Mouse (Mus musculus) cerebellum, adult 11-12 months (tissue): ENCODE data around the gene Bglap.
"Not testable (repeated sequence)": the region's sequence is repeated elsewhere in the genome, so short reads cannot be mapped to it uniquely, and the experiment has no call there.

Experiments used
- DNase-seq: peaks from one replicate; pipeline ENCODE4 v3.0.0; 2022

Gene Bglap

DNA sequence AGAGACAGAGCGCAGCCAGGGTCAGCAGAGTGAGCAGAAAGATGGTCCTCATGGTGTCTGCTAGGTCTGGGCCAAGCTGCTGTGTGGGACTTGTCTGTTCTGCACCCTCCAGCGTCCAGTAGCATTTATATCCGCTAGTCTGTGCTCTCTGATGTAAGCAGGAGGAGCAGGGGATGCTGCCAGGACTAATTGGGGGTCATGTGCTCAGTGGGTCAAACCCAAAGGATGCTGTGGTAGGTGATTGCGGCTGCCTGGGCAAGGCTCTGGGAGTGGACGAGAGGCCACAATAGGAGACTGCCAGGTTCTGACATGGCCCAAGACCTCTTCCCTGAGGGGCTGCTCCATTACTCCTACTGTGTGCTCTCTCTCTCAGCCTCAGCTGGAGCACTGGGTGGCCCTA lies at the start of gene Bglap:
Bglap (minus strand) TSS at position 101 of the 400 bp plus-strand sequence.
- DNase-seq = no peak

GRCm38 (mm10) chr3:88428639-88429038 lies 44.4 kb upstream of the Bglap start:
- not testable (repeated sequence) for DNase-seq

- no peak for DNase-seq
Observed at GRCm38 (mm10) chr3:88427342-88427905, 43.2 kb upstream of the Bglap start.

- no peak for DNase-seq
Observed at GRCm38 (mm10) chr3:88425708-88426420, 41.6 kb upstream of the Bglap start.

DNA sequence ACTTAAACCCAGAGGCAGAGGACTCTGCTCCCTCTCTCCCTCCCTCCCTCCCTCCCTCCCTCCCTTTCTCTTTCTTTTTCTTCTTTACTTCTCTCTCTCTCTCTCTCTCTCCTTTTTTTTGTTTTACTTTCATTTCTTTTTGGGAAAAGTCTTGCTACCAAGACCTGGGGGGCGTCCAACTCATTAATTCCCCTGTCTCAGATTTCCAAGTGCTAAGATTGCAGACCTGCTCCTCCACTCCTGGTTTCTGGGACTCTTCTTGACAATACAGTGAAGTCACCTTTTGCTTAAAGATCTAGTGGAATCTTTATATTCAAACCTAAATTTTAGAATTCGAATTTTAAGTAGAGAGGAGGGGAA lies 41.0 kb upstream of the Bglap start:
- no peak for DNase-seq

- peak; percentile 97 for DNase-seq
Observed at GRCm38 (mm10) chr3:88424605-88425329, 40.5 kb upstream of the Bglap start, which contains the start of gene Slc25a44. Gene Slc25a44, minus strand, starts transcription at chr3:88425139.

GRCm38 (mm10) chr3:88422020-88422720 lies 37.9 kb upstream of the Bglap start:
- peak; percentile 62 for DNase-seq

DNA sequence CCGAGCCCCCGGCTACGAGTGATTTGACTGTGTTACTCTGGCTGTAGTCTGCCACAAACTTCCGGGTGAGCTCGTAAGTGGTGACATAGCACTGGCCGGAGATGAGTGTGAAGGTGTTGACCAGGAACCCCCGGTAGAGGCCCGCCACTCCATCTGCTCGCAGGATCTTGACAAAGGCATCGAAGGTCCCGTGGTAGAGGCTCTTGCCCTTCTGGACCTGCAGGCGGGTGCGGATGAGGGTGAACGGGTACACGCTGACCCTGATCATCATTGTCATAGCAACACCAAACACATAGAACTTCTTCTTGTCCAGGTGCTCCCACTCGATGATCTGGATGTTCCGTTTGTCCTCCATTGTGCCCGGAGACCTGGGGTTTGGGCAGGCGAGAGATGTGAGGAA lies 36.5 kb upstream of the Bglap start:
- no peak for DNase-seq

GRCm38 (mm10) chr3:88418016-88418415 lies 33.8 kb upstream of the Bglap start:
- no peak for DNase-seq

DNA sequence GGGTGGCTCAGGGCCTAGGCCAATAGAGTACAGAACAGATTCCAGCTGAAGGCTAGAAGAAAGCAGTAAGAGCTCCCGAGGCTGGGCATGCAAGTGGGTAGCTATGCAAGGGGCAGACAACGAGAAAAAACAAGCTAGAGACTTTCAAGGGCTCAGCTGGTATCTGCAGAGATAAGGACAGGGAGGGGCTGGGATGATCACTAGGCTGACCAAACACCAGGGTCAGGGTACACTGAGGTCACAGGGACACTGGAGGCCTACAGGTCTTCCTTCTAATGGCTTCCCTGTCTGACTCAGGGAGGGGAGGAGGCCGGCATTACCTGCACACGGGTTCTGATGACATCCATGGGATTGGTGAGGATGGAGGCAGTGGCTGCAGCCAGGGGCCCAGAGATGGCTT lies 31.4 kb upstream of the Bglap start:
- DNase-seq = no peak

- DNase-seq = no peak
Observed at GRCm38 (mm10) chr3:88412636-88413035, 28.4 kb upstream of the Bglap start.

DNA sequence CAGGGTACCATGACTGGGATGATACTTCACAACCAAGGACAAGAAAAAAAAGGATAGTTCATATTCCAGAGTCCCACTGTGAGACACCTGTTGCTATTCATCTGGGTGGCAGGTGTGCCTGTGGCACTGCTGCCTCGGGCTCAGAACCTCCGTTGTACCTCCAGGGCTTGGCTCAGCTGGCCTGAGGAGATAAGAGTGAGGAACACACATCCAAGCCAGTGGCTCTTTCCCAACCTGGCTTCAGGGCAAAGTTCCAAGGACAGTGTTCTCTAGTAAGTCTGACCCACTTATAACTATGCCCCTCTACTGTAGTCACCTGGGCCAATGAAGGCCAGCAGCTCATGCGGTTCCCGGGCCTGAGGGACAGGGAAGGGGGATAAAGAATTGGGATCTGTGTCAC lies 27.4 kb upstream of the Bglap start:
- DNase-seq = no peak

- DNase-seq = peak; percentile 25
Observed at GRCm38 (mm10) chr3:88410645-88411031, 26.4 kb upstream of the Bglap start.

GRCm38 (mm10) chr3:88409741-88410644 lies 25.7 kb upstream of the Bglap start, which contains the start of gene Pmf1:
Gene Pmf1, minus strand, starts transcription at chr3:88410331.
- peak; percentile 87 for DNase-seq

DNA sequence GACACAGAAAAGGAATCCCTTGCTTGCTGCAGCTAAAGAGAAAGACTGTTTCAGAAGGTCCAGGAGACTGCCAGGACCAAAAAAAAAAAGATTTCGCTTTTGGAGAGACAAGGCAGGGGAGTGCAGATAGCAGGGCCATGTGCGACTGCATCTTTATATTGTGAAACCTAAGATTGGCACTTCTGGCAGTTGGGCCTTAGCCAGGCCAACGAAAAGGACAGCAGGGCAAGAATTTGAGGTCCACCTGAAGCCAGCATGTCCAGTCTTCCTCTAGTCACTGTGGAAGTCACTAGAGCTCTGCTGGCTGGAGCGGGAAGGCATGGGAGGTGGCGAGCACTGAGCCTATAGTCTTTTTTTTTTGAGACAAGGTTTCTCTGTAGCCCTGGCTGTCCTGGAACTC lies 24.7 kb upstream of the Bglap start:
- DNase-seq = peak; percentile 34

DNA sequence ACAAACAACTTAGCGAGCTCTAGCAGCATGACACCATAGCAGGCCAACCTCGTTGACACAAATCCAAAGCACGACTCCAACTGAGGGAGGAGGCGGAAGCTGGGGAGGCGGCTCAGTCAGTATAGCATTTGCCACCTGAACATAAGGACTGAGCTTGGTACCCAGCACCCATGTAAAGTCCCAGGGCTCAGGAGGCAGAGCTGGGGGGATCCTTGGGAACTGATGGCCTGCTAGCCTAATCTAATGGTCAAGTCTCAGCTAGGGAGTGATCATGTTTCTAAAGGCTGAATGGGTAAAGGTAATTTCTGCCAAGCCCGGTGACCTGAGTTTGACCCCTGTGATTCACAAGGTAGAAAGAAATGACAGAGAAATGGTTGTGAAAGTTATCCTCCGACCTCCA lies 23.3 kb upstream of the Bglap start:
- DNase-seq = no peak

GRCm38 (mm10) chr3:88407090-88407489 lies 22.8 kb upstream of the Bglap start:
- peak; percentile 56 for DNase-seq

- DNase-seq = no peak
Observed at GRCm38 (mm10) chr3:88403522-88404230, 19.4 kb upstream of the Bglap start.

DNA sequence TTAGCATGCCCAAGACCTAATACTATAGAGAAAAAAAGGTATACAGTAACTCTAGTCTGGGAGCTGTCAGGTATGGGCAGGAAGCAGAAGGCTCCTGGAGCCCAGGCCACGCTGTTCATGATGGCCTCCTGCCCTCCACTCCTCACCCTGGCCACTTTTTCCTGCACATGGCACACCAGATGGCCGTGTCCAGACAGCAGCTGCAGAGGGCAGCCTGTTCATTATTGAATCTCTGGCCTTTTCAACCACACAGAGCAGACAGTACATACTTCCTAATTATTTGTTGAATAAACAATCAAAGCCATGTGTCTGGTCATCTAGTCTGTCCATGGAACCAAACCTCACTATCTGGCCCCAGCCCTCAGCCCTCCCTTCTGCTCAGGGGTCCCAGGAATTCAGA lies 14.4 kb upstream of the Bglap start:
- peak; percentile 88 for DNase-seq

GRCm38 (mm10) chr3:88395742-88396141 lies 11.5 kb upstream of the Bglap start:
- DNase-seq = no peak

- no peak for DNase-seq
Observed at GRCm38 (mm10) chr3:88395288-88395687, 11.0 kb upstream of the Bglap start.
